Mouse (Mus musculus): Measurements from ENCODE around the gene Rapgef4.

Gene Rapgef4

DNA sequence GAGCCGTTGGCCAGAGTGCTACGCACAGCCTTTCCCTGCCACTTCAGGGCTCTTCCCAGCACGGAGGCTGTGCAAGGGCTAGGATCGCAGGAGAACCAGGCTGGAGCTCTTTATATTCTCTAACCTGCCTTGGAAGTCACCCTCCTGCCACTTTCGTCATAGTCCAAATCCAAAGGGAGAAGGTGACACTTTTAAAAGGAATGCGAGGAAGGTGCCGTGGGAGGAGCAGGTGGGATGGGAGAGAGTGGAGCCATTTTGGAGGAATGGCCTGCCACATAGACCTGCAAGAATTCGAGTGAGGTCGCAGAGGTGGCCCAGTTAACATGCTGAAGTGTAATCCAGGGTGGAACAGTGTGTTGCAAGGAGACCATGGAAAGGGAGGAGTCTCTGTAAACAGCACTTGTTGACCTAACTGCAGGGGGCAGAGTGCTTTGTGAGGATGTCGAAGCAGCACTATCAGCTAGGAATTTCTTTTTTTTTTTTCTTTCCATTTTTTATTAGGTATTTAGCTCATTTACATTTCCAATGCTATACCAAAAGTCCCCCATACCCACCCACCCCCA lies 94.0 kb downstream of the Rapgef4 start:
- DNase-seq (ENCODE audit: low spot score in 2 of 2): no peak

DNA sequence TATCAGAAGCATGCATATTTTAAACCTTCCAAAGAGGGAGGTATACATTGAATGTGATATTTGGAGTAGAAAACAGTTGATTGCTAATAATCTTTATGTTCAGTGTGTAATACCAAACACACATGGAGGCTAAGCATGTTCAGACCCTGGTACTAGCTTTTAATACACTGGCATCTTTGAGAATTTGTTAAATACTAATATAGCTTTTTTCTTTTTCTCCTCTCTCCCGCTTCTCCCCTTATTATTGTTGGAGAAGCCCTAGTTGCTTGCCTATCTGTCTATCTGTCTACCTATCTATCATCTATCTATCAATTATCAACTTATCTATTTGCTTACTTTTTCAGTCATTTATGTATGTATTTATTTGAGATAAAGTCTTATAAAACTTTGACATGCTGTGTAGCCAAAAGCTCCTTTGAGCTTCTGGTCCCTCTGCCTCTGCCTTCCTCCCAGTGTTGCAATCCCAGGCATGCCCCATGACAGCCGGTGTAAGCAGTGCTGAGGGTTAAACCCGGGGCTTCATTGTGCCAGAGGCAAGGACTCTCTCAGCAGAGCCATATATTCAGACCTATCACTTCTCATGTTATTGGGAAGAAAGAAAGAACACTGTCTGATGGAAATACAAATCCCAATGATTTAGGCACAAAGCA lies 96.6 kb downstream of the Rapgef4 start:
- DNase-seq (ENCODE audit: low spot score in 2 of 2): no peak

DNA sequence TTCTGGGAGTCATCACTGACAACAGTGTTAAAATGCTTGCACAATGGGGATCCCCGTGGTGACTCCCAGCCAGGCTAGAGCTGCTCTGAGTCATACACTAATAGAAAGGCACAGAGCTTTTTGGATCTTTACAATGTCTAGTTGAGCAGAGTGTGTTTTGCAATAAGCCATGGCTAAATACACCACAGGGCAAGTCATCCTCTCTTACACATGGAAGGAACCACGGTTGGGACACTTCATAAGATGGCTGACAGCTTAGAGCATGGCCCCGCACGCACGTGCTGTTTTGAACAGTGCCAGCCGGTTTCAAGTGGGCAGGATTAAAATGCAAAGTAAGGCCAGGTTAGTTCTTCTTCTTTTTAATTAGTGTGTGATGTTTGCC lies 97.1 kb downstream of the Rapgef4 start:
- DNase-seq (ENCODE audit: low spot score in 2 of 2): no peak

DNA sequence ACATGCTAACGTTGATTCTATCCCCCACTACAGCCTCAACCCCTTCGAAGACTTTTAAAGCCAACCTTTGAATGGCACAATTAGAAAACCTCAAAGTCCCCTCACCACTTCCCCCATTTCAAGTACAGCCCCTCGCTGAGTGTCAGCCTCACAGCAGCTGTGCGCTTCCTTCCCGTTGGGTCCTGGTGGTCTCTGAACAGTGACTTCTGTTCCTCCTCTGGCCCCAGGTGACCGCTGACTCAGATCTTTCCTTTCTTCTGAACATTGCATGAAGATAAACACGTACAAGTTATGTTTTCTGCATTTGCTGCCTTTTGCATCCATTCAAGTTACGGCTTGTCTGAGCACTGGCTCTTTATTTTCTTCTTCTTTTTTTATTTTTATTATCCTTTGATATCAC lies 98.1 kb downstream of the Rapgef4 start:
- peak in 1 of 2 experiments; percentile 25 for DNase-seq (ENCODE audit: low spot score in 2 of 2)

DNA sequence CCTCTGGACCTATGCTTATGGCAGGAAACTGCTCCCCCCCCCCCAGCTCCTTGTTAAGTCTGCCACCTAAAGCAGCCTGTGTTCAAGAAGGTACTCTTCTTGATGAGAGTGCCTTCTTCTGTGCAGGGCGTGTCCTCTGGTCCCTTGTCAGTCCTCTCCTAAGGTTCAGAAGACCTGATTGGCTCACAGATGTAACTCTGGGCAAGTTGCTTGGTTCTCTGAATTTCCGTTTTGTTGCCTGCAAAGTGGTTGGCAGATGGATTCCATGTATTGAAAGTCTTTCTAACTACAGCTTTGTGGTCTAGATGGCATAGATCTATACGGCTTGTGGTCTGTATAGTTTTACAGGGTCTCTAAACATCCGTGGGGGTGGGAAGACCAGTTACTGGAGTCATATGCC lies 101.8 kb downstream of the Rapgef4 start:
- peak; percentile 46 to 54 for DNase-seq (ENCODE audit: low spot score in 2 of 2)

DNA sequence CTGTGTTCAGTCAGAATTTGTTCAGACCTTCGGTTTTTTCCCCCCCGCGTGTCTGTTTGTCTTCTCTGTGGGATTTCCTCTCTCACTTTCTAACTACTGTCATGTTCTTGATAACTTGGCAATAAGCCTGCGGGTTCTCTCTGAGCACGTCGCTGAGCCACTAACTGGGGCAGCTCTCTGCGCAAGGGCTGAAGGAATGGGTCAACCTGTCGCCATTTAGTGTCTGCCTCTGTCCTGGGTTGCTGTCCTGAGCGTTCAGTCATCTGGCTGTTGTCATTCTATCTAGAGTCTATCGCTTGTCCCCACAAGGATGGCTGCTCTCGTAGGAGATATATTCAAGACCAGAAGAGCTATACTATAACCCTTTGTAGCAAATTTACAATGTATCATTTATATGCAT lies 107.8 kb downstream of the Rapgef4 start:
- no peak for DNase-seq (ENCODE audit: low spot score in 2 of 2)

DNA sequence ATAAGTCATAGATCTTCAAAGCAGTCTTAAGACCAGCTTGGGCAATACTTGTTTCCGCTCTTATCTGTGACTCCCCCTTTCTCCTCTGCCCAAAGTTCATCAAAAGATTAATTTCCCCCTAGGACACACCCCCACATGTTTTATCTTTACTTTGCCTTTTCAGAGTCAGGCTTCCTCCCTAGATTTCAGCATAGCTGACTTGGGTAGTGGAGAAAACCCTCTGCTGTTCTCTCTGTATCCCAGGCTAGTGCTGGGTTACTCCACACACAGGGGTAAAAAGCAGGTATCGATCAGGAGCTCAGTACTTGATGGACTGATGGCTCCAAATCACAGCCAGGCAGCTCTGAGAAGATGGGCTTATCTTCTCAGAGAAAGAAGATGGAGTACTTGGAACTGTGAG lies 109.0 kb downstream of the Rapgef4 start:
- no peak for DNase-seq (ENCODE audit: low spot score in 2 of 2)

DNA sequence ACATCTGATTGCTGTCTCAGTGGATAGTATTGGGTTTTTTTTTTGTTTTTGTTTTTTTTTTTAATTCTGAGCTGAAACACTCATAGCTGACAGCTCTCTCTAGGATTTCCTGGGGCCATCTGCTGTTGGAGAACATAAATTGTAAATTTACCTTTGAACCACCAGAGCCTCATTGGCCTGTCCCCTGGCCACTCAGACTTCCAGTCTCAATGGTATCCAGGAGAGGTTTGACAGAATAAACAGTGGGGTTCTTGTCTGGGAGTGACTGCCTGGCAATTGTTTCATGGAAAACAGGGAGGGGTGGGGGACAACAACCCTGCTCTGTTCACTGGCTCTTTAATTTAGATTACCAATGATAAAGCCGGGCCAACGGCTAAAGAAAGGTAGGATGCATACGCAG lies 111.0 kb downstream of the Rapgef4 start:
- no peak for DNase-seq (ENCODE audit: low spot score in 2 of 2)

DNA sequence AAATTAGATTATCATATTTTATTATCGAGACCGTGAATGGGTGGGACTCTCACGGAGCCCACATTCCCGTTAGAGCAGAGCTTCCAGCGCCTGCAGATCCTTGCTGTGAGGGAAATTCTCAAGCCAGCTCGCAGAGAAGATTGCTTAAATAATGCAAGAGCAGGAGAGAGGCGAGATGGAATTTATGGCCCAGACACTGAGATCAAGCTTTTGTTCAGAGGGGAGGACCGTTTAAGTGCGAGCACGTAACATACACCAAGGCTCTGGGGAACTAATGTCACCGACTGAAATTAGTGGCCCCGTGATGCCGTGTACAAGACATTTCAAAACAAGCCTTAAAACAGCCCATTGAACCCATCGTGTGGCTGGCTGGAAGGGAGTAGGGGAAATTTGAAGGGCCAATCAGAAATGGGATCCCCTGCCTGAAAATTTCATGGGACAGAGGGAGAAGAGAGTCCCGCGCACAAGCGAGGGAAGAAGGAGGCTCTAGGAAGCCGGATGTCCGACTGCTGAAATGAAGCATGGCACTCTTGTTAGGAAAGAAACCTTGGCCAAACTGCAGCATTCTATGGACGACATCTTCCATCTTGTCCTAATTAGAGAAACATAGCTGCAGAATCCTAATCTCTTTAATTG lies 112.5 kb downstream of the Rapgef4 start:
- DNase-seq (ENCODE audit: low spot score in 2 of 2): no peak

DNA sequence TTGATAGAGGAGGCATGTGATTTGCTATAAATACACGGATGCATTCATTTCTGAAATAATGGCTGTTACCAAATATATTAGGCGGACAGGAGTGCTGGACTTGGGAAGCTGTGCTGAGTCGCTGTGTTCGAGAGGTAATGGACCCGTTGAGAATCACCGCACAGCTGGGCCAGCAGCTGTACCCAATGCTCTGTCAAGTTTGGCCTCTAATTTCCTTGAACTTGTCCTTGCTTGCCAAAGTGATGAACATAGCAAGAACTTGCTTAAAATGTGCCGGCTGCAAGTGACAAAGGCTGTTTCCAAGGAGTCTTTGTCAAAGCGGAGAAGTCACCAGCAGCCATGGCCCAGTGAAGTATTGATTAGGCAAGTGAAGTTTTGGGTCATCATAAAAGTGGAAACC lies 113.0 kb downstream of the Rapgef4 start:
- no peak for DNase-seq (ENCODE audit: low spot score in 2 of 2)

DNA sequence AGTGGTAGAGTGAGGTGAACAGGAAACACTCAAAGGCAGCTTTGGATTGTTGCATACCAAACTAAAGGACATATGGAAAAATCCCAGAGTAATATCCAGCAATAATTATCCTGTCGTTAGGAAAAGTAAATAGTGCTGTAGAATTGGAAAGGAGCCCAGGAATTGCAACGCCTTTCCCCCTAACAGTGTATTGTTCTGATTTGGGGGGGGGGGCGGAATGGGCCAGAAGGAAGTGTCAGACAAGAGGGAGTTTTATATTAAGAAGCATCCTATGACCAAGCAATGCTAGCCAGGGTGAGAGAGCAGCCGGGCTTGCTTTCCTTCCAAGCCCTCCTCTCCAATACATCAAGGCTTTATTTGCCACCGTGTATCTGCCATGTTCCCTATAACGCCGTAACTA lies 113.4 kb downstream of the Rapgef4 start:
- no peak for DNase-seq (ENCODE audit: low spot score in 2 of 2)

DNA sequence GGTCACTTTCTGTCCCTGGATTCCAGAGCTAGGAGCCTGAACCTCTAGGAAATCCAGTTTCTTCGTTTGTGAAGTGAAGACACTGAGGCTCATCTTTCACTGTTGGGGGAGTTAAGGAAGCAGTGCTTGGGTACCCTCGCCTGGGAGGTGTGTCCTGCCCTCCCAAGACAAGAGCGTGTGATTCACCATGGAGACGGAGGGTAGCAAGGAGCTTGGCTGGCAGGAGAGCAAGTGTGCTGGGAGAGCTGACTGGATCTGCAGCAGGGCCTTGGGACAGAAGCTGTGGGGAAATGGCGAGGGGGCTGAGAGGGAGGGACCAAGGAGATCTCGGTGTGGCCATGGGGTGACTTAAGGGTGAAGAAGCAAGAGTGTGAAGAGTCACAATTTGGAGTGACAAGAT lies 114.0 kb downstream of the Rapgef4 start:
- no peak for DNase-seq (ENCODE audit: low spot score in 2 of 2)

DNA sequence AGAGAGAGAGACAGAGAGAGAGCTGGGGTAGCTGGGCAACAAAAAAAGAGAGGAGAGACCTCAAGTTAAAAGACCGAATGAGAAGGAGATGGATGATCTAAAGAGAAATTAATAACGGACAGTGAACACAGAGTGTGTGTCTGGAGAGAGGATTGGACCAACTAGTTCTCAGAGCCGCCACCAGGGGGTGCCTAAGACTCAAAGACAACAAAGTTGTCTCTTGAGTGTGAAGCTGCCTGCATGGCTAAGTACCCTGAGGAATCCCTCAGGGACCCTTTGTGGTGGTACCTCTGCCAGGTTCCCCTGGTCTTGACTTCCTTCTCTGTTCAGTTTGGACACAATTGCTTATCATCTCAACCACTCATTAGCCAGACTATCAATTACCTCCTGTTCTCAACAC lies 115.3 kb downstream of the Rapgef4 start:
- peak; percentile 67 to 85 for DNase-seq (ENCODE audit: low spot score in 2 of 2)

DNA sequence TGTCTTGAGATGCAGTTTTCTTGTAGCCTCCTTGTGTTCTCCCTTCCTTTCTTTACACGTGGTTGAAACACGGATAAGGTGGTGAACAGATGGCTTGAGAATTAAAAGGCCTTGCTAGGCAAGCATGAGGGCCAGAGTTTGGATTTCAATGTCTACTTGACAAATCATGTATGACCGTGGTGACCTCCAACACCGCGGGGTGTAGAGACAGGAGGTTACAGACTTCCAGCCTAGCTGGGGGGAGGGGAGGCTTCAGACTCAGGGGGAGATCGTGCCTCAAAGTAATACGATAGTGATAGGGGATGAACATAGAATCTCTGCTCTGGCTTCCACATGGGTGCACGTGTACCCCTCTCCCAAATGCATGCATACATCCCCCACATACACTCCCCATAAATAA lies 117.3 kb downstream of the Rapgef4 start:
- no peak for DNase-seq (ENCODE audit: low spot score in 2 of 2)

DNA sequence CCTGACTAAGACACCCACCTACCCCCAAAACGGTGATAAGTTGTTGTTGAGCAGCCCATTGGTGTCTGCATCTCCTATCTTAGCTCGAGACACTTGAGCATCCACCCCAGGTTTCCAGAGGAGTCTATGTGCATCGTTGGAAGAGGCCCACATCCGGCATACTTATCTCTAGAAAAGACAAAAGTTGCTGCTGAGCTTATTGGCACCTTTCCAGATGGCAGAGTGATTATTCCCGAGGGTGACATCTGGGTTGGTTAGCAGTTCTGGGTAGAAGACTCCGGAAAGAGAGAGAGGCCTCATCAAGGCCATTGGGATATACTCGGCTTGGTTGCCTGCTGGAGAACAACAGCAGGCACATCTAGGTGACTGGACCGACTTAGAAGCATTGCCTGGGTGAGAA lies 123.6 kb downstream of the Rapgef4 start:
- no peak for DNase-seq (ENCODE audit: low spot score in 2 of 2)

DNA sequence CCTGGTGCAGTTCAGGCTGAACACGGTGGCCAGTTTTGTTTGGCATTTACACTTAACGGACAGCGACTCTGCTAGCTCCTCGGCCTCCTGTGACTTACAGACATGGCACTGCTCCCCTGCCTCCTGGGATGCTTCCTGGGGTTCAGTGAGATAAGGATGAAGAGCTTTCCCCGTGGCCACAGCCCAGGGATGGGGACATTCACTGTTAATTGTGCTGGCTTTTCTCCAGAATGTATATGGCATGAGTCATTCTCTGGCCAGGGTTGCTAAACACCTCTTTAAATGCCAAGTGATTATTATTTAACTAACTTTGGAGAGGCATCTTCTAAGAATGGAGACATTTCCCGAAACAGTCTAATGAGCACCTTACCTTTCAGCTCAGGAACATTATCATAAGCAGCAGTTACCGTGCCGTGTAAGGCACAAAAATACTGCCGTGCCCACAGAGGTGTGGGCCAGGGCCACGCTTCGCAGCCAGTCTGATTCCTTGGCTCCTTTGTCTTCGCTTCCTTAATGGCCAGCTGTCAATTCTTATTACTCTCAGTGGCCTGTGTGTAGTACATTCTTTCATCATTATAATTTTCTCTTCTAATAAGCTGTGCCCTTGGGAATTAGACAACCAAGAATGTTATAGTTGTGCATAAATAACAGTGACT lies 126.6 kb downstream of the Rapgef4 start:
- no peak for DNase-seq (ENCODE audit: low spot score in 2 of 2)

DNA sequence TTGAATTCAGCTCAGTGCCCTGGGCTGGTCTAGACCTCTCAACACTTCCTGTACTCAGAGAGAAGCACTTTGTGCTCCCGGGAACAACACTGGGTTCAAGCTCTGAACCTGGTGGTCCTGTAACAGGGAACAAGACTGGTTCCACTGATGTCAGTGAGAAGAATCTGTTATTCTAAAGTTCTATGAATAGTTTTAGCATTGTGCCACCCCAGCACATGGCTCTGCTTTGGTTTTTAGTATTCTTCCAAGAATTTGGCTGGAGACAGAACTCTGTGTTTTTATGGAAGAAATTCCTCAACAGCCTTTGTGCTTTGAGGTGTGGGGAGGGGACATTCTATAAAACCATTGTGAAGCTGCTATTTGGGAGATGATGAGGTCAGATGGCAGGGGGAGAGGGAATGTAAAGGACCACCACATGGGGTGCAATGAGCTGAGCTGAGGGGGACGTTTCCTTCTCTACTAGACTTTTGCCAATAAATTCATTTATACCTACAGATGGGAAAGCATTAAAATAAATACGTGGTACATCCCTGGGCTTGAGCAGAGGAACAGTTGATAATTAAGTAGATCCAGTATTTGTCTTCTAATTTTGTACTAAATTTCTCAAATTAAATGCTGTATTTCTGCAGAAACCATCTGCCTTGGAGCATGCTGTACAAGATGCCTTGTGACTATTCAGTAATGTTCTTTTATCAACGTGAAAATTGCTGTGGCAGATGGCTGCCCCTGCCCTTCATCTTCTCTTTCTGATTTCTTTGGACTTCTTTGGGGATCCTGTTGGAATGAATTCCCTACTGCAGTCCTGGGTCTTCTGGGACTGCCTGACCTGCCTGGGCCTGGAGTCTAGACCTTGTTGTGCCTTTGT lies 127.6 kb downstream of the Rapgef4 start:
- no peak for DNase-seq (ENCODE audit: low spot score in 2 of 2)

DNA sequence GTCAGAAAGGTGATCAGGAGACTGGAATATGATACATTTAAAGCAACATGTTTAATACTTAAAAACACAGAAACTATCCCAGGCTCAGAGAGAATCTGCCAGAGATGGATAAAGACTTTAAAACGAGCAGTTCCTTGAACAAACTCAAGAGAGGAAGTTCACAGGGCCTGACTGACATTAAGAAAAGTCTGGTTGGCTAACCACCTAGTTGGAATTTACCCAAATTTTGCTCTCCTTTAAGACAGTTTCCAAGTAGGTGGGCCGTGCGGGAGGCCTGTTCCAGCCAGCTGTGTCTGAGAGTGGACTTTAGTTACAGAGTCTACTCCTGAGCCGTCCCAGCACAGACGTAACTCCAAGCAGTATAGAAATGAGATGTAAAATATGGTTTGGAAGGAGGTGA lies 129.4 kb downstream of the Rapgef4 start:
- no peak for DNase-seq (ENCODE audit: low spot score in 2 of 2)

DNA sequence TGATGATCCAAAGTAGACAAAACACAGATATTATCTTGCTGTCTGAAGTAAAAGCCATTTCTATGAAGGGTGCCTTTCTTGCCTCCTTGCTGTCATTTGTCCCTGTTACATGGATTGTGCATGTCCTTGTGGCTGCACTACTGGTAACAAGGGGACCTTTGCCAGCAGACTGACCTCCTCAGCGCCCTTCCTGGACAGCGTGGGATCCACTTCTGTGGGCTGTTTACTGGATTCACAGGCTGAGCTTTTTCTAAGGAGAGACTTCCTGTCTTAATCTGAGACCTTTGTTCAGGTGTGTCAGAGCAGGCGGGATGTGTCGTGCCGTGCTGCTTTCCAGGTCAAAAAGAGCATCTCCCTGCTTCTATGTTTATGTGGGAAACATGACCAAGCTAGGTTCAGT lies 132.7 kb downstream of the Rapgef4 start:
- DNase-seq (ENCODE audit: low spot score in 2 of 2): no peak

DNA sequence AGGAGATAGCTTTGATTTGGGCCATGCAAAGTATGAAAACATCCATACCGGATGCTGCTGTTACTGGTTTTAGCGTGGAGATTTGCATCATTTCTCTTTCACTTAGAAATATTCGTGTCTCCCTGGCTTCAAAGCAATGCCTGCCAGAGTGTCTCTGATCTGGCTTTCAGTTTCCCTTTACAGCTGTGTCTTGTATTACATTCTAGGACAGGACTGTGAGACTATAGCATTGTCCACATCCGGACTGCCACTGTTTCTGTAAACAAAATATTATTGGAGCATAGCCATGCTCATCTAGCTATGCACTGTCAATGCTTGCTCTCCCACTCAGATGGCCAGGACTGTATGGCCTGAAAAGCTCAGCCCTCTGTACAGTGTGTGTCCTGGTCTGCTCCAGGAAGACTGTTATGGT lies 133.1 kb downstream of the Rapgef4 start:
- DNase-seq (ENCODE audit: low spot score in 2 of 2): no peak

DNA sequence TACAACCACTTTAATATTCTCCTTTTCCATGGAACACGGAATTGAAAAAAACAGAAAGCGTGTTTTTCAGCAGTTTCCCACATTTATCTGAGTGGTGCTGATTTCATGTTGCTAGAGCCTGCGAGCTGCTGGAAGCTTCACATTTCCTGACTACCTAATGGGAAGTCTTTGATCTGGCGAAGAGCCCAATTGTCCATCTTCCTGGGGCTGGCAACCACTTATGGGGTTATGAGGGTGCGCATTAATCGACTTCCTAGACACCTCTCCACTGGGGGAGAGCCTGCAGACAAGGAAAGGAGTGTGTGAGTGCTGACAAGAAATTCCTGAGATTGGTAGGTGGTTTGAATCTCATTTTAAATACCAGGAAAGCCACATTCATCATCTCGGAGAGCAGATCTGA lies 135.1 kb downstream of the Rapgef4 start:
- no peak for DNase-seq (ENCODE audit: low spot score in 2 of 2)

DNA sequence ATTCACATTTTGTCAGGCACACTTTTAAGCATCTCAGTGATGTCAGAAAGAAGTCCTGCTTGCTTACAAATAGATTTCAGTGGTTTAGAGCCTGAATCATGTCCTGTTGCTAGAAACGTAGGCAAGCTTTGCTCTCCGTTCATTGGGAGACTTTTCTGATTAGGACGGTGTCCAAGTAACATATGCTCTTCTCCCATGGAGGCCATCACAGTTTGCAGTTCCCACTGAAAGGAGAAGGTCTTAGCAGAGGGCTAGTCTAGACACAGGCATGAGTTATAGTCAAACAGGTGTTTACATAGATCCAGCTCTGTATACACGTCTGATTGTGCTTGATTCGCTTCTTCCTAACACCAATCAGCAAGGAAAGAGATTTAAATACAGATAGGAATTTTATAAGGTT lies 135.7 kb downstream of the Rapgef4 start:
- DNase-seq (ENCODE audit: low spot score in 2 of 2): no peak
